Mouse (Mus musculus) cortical plate, adult 2 months (tissue): Measurements from ENCODE around the gene Wars2. TPM values are rescaled to one million over a fixed set of nuclear protein-coding genes. Genes with fewer than 3 reads are reported as not detected.

Experiments
- H3K27ac ChIP-seq: fragments of 200-500 bp; 2 replicates; pipeline ENCODE4 v1.5.1; 2012; ENCODE audit warnings: low read length, control low read depth, inconsistent platforms; ENCODE audit not compliant: insufficient read depth
- H3K4me1 ChIP-seq: fragments of 200-500 bp; 2 replicates; pipeline ENCODE4 v1.6.1; 2011; ENCODE audit warnings: low read length; ENCODE audit not compliant: control insufficient read depth, insufficient read depth
- H3K4me3 ChIP-seq: fragments of 200-500 bp; 2 replicates; pipeline ENCODE4 v1.5.1; 2011; ENCODE audit warnings: mild to moderate bottlenecking, low read length, control low read depth; ENCODE audit not compliant: insufficient read depth
- CTCF ChIP-seq: fragments of 200-500 bp; IDR thresholded peaks from 2 replicates; pipeline ENCODE4 v1.5.1; 2011; ENCODE audit warnings: mild to moderate bottlenecking, control low read depth, low read length; ENCODE audit not compliant: insufficient read depth; ENCODE audit errors: extremely low read depth
- POLR2A ChIP-seq: fragments of 200-500 bp; IDR thresholded peaks from 2 replicates; pipeline ENCODE4 v1.6.1; 2011; ENCODE audit warnings: mild to moderate bottlenecking, low read length, control low read depth; ENCODE audit not compliant: insufficient read depth; ENCODE audit errors: extremely low read depth
- polyA plus RNA-seq: library from polyadenylated mRNA; depleted of rRNA; stranded (reverse); fragments of >200 nt; gene quantifications from 2 replicates; pipeline ENCODE4 v1.2.3, GENCODE M21; 2012

Wars2 gene
- polyA plus RNA-seq, 1 experiment, result 4.1 TPM

- TF ChIP-seq POLR2A (no peak), CTCF (no peak)
- H3K27ac ChIP-seq, result no peak overlapping the region
- H3K4me1 ChIP-seq, result no peaks in the 10 kb centered on the region
- H3K4me3 ChIP-seq, result no peak overlapping the region
Observed at GRCm38 (mm10) chr3:99235116-99235803, 94.4 kb downstream of the Wars2 start.

GRCm38 (mm10) chr3:99235804-99236755, 95.2 kb downstream of the Wars2 start:
- TF ChIP-seq CTCF, result no peak
- TF ChIP-seq POLR2A, result no peak
- H3K4me1 ChIP-seq, result no peaks in the 10 kb centered on the region
- no peak overlapping the region for H3K4me3 ChIP-seq
- H3K27ac ChIP-seq, result no peak overlapping the region

- H3K4me3 ChIP-seq, result no peak overlapping the region
- TF ChIP-seq CTCF (no peak), POLR2A (no peak)
- no peak overlapping the region for H3K27ac ChIP-seq
- H3K4me1 ChIP-seq, result no peaks in the 10 kb centered on the region
Observed at GRCm38 (mm10) chr3:99238691-99239090, 97.8 kb downstream of the Wars2 start.

- no peak overlapping the region for H3K4me3 ChIP-seq
- H3K4me1 ChIP-seq, result no peaks in the 10 kb centered on the region
- no peak for TF ChIP-seq CTCF
- TF ChIP-seq POLR2A, result no peak
- no peak overlapping the region for H3K27ac ChIP-seq
Observed at GRCm38 (mm10) chr3:99239301-99240045, 98.6 kb downstream of the Wars2 start.

GRCm38 (mm10) chr3:99240213-99240720, 99.4 kb downstream of the Wars2 start, which contains the start of gene Tbx15:
Gene Tbx15 (plus strand): TSS chr3:99240381.
- H3K4me1 ChIP-seq, result no peaks in the 10 kb centered on the region
- no peak for TF ChIP-seq POLR2A
- no peak for TF ChIP-seq CTCF
- no peak within 1 kb of the TSS for H3K27ac ChIP-seq
- H3K4me3 ChIP-seq, result no peak within 1 kb of the TSS

GRCm38 (mm10) chr3:99240811-99241738, 100.2 kb downstream of the Wars2 start:
- Histone ChIP-seq H3K4me1 (no peaks in the 10 kb centered on the region), H3K27ac (no peak overlapping the region), H3K4me3 (no peak overlapping the region)
- TF ChIP-seq CTCF (no peak), POLR2A (no peak)

GRCm38 (mm10) chr3:99242481-99242880, 101.6 kb downstream of the Wars2 start:
- no peaks in the 10 kb centered on the region for H3K4me1 ChIP-seq
- TF ChIP-seq CTCF (no peak), POLR2A (no peak)
- H3K4me3 ChIP-seq, result no peak overlapping the region
- H3K27ac ChIP-seq, result no peak overlapping the region

- no peaks in the 10 kb centered on the region for H3K4me1 ChIP-seq
- no peak overlapping the region for H3K27ac ChIP-seq
- TF ChIP-seq CTCF (no peak), POLR2A (no peak)
- H3K4me3 ChIP-seq, result no peak overlapping the region
Observed at GRCm38 (mm10) chr3:99245341-99245740, 104.5 kb downstream of the Wars2 start.

- TF ChIP-seq CTCF (no peak), POLR2A (no peak)
- no peak overlapping the region for H3K27ac ChIP-seq
- H3K4me1 ChIP-seq, result no peaks in the 10 kb centered on the region
- H3K4me3 ChIP-seq, result no peak overlapping the region
Observed at GRCm38 (mm10) chr3:99246629-99247028, 105.8 kb downstream of the Wars2 start.
